Mouse (Mus musculus) telencephalon, adult 2 months (tissue): ENCODE data around the gene Tmx2.
A peak's percentile ranks its signal among the peaks of the same experiment; 100 is the strongest.
"Not testable (repeated sequence)": the region's sequence is repeated elsewhere in the genome, so short reads cannot be mapped to it uniquely, and the experiment has no call there.

Experiments
- DNase-seq: peaks from one replicate; pipeline ENCODE4 v3.0.0-alpha.2; 2011; ENCODE audit warnings: low read depth, low spot score

The Tmx2 gene

DNA sequence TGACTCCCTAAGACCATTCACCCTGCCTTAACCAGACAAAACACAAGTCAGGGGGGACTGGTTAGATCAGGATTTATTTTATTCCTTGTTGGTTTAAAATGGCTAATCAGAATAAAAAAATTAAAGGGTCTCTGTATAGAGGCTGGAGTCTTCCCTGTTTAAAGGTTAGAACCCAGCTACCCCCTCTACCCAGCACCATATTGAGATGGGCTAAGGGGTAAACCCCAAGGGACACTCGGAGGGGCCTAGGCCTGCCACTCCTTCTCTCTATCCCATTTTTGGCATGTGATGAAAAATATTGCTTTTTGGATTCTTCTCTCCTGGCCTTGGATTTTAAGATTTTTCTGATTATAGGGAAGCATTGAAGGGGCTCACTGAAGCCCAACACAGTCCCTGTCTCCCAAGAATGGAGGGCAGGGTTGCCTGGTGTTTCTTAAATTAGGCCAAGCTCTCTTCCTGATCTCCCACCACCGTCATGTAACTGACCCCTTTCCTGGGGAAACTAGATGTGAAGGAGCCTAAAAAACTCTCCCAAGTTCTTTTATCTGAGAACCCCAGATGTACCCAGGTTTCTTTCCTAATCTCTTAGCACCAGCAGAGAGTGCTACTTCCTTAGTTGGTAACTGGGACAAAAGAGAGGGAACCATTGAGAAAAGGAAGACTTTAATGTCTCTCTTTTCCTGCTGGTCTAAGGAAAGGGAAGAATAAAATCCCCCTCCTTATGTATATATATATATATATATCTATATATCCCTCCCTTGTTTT, 9.3 kb upstream of the Tmx2 start:
- DNase-seq, result no peak

DNA sequence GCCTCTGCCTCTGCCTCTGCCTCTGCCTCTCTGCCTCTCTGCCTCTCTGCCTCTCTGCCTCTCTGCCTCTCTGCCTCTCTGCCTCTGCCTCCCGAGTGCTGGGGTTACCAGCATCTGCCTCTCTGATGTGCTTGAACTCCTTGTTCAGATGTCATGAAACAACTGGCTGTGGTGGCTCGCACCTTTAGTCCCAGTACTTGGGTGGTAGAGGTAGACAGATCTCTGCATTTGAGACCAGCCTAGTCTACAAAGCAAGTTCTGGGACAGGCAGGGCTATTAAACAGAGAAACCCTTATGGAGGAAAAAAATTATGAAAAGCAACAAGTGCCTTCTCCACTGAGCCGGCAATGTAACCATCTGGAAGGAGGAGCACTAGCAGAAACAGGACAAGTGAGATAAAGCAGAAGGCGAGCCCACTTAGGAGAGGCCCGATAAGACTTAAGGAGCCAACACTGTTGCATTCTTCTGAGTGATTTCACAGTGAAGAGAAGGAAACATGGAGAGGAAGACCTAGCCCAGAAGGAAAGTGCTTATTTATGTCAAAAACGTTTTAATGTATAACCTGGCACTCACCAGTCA, 3.8 kb upstream of the Tmx2 start:
- no peak for DNase-seq

DNA sequence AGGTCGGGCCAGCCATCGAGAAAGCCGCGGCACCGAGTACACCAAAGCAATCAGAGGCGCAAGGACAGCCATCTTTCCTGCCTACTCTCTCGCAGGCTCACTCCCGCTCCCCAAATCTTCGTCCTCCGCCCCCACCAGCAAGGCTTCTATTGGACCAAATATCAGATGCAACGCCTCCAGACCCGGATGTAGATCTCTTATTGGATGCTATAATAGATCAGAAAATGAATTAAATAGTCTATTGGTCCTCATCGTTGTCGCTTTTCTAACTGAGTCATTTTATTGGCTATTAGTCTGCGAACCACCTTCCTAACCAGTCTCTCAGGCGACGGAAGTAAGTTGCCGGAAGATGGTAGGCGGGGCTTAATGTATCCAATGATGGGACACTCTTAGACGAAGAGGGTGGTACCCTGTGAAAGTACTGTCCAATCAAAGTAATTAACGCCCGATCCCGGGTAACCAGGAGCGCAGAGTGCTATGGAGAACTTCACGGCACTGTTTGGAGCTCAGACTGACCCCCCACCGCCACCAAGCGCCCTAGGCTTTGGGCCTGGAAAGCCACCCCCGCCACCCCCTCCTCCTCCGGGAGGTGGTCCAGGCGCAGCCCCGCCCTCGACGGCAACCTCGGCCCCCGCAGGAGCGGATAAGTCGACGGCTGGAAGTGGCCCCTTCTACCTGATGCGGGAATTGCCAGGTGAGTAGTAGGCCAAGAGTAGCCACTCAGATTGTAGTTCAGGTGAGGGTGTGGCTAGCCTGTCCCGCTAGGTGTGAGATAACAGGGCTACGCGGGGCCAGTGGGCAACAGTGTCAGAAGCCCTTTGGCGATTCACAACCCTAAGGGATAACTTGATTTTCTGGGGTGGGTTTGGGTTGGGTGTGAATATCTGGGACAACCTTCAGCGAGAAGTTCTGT, 716 bp downstream of the Tmx2 start, which contains the start of the genes Gm28635 and Med19:
Gene Gm28635, minus strand, starts transcription at position 74 of the 913 bp plus-strand sequence.
Gene Med19, plus strand, starts transcription at position 435 of the 913 bp plus-strand sequence.
- peak; percentile 100 for DNase-seq

DNA sequence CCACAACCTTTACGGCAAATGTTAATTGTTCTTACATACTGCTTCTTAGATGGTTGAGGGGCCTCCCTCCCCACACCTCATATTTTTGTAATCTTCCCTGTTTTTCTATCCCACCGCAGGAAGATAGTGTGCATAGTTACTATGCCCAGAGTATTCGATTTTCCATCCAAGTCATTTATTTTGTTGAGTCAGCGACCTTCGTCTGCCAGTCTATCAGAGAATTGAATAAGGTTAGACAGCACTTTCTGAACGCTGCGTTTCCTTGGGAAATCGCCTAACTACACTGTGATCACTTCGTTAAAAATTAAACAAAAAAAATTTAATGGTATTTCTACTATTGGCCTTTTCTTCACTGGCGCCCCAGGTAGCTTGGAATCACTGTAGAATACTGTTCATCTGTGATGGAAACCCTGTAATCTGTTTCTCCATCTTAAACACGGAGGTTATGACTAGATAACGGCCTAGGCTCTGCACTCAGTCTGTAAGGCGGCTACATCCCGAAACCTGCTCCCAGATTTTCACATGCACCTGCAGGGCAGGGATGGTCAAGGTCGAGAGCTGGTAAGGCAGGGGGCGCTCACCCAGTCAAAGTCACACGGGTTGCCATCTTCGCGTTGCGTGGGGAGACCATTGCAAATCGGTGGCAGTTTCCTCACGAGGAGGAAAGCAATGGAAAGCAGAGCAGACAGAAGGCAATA, 1.5 kb downstream of the Tmx2 start:
- DNase-seq, result peak; percentile 26

DNA sequence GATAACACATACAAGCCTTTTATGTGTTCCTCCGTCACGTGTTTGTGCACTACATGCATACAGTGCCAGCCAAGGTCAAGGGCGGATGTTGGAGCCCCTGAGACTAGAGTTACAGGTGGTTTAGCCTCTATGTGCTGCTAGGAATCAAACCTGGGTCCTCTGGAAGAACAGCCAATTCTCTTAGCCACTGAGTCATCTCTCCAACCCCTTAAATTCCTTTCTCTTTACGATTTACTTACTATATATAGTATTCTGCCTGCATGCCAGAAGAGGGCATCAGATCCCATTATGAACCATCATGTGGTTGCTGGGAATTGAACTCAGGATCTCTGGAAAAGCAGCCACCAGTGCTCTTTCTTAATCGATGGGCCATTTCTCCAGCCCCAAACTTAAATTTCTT, 7.4 kb downstream of the Tmx2 start:
- DNase-seq, result not testable (repeated sequence)

DNA sequence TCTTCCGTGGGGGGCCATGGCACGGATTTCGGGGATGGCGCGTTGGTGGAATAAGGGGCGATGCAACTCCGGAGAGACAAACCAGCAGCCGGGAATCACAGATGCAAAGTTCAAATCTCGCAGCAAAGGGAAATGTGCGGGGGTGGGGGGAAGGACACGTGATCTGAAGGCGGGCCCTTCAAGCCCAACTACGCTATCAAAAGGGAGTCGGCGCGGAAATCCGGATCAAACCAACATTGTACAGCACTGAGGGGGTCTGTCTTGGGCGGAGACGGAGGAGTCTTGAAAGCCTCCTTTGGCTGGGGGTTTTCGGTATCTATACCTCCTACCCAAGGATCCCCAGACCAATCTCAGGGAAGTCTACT, 8.4 kb downstream of the Tmx2 start, which contains the start of gene Selenoh:
Gene Selenoh, minus strand, starts transcription at position 202 of the 365 bp plus-strand sequence.
- peak; percentile 88 for DNase-seq

DNA sequence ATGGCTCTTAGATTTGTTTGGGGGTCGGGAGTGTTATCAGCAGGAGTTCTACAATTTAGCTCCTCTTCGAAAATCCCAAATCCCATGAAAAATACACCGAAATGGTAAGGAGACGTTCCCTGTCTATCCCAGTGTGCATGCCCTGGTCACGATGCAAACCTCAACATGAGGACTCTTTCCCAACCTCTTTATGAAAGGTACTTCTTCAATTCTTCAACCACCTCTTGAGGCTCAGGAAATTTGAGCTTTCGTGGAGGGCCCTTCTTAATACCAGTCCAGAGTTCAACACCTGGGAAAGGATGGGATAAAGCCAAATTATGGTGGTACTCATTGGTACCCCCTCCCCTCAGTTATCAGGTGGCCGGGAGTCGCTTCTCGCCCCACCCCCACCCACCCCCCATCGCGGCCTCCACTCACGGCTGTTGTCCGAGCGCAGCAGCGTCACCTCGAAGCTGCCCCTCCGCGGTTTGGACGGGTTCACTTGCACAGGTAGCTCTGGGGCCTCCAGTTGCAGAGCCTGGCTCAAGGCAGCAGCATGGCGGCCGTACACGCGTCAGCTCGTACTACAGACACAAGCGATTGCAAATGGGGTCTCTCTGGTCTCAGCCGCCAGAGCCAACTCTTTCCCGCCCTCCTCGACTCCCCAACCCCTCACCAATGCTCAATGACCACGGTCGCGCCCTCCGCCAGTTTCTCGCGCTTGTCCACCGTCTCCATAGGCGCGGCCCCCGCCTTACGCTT, 8.9 kb downstream of the Tmx2 start:
- DNase-seq, result no peak

DNA sequence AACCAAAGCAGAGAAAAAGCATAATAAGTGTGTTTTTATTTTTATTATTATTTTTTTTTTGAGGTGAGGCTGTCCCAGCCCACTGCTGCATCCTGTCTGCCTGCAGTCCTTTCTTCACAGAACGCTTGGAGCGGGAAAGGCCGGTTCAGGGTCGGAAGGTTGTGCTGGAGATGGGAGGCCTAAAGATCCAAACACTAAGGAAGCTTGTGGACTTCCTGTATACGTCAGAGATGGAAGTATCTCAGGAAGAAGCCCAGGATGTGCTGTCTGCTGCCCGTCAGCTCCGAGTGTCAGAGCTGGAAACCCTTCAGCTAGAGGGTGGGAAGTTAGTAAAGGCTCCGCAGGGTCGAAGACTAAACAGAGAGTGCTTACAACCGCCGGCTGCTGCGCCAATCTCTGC, 12.9 kb downstream of the Tmx2 start:
- DNase-seq, result no peak

DNA sequence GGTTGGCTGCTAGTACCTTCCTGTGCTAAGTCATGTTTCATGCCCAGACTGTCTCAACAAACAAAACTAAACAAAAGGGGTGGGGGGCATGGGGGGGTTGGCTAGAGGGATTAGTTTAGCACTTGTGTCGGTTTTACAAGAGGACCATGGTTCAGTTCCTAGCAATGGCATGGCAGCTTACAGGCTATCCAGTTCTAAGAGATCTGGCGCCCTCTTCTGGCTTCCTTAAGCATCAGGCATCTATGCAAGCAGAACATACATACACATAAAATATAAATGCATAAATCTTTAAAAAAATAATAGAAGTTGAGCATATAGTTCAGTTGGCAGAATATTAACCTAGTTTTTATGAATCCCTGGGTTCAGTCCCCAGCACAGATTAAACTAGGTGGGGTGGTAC, 16.1 kb downstream of the Tmx2 start:
- DNase-seq, result no peak

DNA sequence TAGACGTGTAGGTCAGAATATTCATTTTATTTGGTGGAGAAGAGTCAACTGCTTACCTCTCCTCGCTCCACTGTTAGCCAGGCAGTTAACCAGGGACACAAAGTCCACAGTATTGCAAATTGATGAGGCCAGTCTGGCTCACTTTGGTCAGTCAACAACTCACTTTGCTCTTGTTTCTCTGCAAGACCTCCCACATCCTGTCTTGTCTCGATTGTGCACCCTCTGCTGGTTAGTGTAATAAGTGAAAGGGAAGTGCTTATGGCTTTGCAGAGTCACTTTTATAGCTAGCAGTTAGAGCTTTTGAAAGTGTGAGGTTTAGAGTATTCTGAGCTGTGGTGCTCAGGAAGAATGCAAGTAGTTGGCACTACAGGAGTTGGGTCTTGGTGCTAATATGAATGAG, 18.7 kb downstream of the Tmx2 start:
- peak; percentile 59 for DNase-seq

DNA sequence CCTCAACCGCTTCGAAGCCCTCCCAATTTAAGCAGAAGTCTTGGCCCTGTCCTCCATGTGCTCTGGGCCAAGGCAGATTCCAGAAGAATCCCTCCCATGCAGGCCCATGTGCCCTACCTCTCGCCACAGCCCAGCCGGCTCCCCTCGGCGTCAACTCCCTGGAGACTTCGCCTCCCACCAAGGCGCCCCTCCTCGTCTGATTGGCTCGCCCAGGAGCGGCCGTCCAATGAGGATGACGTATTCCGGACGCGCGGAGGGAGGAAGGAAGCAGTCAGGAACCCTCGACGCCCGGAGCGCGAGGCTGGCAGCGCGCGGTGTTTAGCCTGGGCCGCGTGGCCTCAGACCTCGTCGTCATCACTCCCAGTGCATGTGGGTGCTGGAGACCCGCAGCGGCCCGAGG, 20.1 kb downstream of the Tmx2 start, which contains the start of gene Btbd18:
Gene Btbd18, plus strand, starts transcription at position 274 of the 400 bp plus-strand sequence.
- DNase-seq, result no peak

DNA sequence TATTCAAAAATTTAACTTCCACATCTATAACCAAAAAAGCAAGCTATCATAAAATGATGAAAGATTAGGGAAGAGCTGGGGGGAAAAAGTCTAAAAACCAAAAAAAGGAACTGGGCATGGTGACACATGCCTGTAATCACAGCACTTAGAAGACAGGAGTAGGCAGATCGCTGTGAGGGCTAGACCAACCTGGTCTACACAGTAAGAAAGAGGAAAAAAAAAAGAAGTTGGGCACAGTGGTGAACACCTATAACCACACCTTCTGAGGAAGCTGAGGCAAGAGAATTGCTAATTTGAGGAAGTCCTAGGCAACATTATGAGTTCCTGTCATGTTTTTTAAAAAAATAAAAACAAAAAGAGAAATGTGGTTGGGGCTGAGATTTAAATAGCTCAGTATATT, 23.1 kb downstream of the Tmx2 start:
- no peak for DNase-seq

DNA sequence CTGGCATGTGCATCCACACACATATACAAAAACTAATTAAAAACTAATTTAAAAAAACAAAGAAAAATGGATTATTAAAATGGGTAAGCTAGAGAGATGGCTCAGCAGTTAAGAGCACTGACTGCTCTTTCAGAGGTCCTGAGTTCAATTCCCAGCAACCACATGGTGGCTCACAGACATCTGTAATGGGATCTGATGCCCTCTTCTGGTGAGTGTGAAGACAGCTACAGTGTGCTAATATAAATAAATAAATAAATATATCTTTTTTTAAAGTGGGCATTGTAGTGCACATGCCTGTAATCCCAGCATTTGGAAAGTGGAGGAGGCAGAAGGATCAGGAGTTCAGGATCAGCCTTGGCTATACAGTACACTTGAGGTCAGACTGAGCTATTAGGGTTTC, 25.6 kb downstream of the Tmx2 start:
- no peak for DNase-seq

DNA sequence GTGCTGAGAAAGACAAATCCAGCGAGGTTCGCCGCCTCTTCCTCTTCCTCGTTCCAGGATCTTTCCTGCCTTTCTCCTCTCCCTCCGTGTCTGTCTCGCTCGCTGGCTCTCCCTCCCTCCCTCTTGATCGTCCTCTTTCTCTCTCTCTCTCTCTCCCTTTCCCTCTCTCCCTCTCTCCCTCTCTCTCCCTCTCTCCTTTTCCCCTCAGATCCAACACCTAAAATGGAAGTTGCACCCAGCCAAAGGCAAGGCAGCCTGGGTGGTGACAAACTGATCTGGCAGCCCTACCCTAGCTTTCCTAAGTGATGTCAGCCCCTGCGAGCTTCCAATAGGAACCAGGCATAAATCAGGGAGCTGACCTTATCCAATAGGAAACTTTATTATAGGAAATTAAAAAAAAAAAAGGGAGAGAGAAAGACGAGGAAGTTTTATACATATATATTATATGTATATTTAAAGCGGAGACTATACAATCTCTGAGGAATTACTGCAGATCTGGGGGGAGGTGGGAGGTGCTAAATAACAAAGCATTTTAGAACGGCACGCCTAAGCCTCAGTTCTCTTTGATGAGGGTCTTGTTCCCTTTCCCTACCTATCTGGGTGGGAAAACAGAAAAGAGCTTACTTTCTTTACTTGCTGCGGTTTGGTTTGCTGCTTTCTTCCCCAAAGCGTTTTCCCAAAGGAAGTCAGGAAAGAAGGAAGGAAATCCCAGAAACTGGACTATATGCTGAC, 28.3 kb downstream of the Tmx2 start, which contains the start of gene Ctnnd1:
Gene Ctnnd1, minus strand, starts transcription at position 302 of the 732 bp plus-strand sequence.
- peak; percentile 97 for DNase-seq

DNA sequence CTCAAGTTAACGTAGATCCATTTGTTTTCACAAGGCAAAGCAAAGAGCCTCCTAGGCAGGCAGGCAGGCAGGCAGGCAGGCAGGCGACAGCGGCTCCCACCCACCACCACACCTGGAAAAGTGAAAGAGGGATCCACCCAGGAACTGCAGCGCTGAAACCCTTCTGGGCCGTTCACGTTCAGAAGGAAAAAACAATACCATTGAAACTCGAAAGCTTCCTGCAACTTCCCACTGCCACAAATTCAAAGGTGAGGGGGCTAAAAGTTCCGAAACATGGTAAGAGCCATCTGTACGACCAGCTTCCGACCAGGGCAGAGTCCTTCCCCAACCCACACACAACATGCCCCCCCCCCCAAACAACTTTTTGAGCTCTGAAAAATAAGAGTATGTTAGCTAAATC, 29.3 kb downstream of the Tmx2 start:
- no peak for DNase-seq

DNA sequence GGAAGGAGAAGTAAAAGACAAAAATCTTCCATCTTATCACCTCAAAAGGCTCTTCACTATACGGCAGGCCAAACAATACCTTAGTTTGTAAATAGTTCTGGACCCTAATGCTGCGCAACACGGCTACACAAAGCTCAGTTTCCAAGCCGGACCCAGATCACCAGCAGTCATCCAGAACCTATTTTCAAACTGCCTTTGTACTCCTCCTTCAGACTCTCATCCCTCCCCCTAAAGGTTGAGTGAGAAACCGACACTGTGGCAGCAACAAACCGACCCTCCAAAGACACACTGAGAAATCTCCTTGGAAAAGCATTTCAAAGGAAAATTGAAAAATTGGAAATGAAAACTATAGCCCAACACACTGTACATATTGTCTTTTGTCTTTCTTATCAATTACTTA, 30.6 kb downstream of the Tmx2 start:
- DNase-seq, result no peak

DNA sequence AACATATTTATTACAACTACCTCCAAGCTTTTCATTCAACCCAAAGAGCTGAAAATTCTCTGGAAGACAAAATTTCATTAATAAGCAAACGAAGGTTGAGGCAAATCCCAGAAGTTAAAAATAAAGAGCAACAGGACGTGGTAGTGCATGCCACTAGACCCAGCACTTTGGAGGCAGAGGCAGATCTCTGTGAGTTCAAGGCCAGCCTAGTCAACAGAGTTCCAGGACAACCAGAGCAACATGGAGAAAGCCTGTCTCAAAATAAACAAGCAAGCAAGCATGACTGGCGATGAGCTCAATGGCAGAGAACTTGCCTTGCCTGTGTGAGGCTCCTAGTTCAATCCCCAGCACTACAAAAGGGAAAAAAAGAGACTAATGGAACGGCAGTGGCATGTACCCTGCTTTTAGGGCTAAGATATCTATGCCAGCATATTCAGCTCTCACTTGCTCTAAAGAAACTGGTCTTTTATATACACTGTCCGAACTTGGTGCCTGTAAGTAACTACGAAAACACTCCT, 31.8 kb downstream of the Tmx2 start:
- no peak for DNase-seq

DNA sequence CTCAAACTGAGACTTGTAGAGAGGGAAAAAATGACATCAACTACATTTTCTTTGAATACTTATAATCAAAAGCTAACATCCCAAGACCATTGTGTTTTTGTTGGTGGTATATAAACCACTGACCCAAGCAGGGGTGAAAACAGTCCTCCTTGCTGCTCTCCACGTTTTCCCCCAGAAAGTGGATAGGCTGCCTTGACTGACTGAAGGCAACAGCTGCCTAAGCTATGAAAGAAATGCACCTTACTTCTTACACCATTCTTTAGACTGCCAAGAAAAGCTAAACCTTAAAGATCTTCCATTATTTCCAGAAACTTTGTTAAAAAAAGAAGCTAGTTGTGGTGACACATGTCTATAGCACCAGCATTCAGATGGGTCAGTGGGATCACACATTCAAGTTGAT, 32.8 kb downstream of the Tmx2 start:
- DNase-seq, result no peak

DNA sequence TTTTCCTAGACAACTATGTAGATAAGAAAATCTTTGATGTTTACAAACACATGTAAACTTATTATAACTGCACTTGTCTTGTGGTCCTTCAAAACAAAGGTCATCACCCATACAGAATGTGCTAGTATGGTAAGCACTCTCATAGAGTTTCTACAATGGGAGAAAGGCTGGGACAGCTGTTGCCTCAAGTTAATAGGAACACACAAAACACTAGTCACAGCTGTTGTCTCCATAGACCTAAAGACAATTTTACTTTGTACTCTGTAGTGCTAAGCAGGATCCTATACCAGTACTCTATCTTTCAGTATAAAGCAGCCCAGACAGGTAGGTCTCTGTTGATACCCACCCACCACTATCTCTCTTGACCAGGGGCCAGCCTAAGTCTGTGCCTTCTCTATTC, 38.1 kb downstream of the Tmx2 start:
- DNase-seq, result no peak
